ENCODE assay signal across 8 mouse cellular contexts in genomic region chr3:95668589-95669308, GRCm38 (mm10). TPM values are rescaled to one million over a fixed set of nuclear protein-coding genes. Genes with fewer than 3 reads are reported as not detected.
DNase-seq lines count a peak whose midpoint lies in the region; ATAC-seq lines count a peak whose summit lies in the region.

No protein-coding gene starts in this region.

- H3K36me3 ChIP-seq in heart, embryonic 12.5 days, result peaks cover 38% of the 10 kb centered on the region
- H3K36me3 ChIP-seq in liver, embryonic 15.5 days (replicated peaks), result peaks cover 62% of the 10 kb centered on the region

- no peaks in the 10 kb centered on the region for H3K27me3 ChIP-seq in heart, embryonic 12.5 days (replicated peaks)
- H3K27me3 ChIP-seq in liver, embryonic 15.5 days, result no peaks in the 10 kb centered on the region

- H3K4me2 ChIP-seq in heart, embryonic 12.5 days, result peak overlapping the region; percentile 52; the same call in 1 of the 2 replicates
- H3K4me2 ChIP-seq in liver, embryonic 15.5 days, result peak overlapping the region; percentile 29

- H3K4me3 ChIP-seq in heart, embryonic 12.5 days, result no peak overlapping the region
- H3K4me3 ChIP-seq in liver, embryonic 15.5 days (replicated peaks), result no peak overlapping the region

- ATAC-seq in heart, embryonic 12.5 days (ENCODE audit: insufficient number of reproducible peaks, low FRiP score), result no peak
- ATAC-seq in granulocyte monocyte progenitor cell, adult 5-6 weeks (replicated peaks; ENCODE audit: poor library complexity, severe bottlenecking), result peak; percentile 54
- no peak for ATAC-seq in liver, embryonic 15.5 days (ENCODE audit: insufficient read depth)

- H3K27ac ChIP-seq in heart, embryonic 12.5 days (ENCODE audit: poor library complexity, severe bottlenecking), result peak overlapping the region; percentile 96
- H3K27ac ChIP-seq in liver, embryonic 15.5 days (replicated peaks), result peak overlapping the region; percentile 89

- intact Hi-C loops in heart, postnatal 36 days (cut with DNase I), result no loop called here

- H3K9me3 ChIP-seq in heart, embryonic 12.5 days (replicated peaks), result no peaks in the 10 kb centered on the region
- no peaks in the 10 kb centered on the region for H3K9me3 ChIP-seq in liver, embryonic 15.5 days (replicated peaks)

- 0 out of 2 replicates have a peak overlapping the region, but pooled peaks have one; percentile 55 for H3K9ac ChIP-seq in heart, embryonic 12.5 days
- no peak overlapping the region for H3K9ac ChIP-seq in liver, embryonic 15.5 days

- no peak for DNase-seq in heart, postnatal 36 days
- peak; percentile 53 to 57 for DNase-seq in CD8-positive naive resting alpha-beta T cell, adult 2 months (ENCODE audit: low read depth in 2 of 2, low spot score in 2 of 2)
- DNase-seq in thymus, postnatal 14 days, result peak; percentile 83
- no peak for DNase-seq in cerebellum, adult 18-20 months
- DNase-seq in cerebellum, postnatal 25 days, result no peak

- 84% methylated on average over 7 of the region's 7 CpGs for WGBS in heart, embryonic 12.5 days
- WGBS in liver, embryonic 15.5 days (ENCODE audit: insufficient replicate concordance), result 64% methylated on average over 7 of the region's 7 CpGs

- peaks cover 78% of the 10 kb centered on the region for H3K4me1 ChIP-seq in heart, embryonic 12.5 days (replicated peaks)
- peaks cover 94% of the 10 kb centered on the region for H3K4me1 ChIP-seq in liver, embryonic 15.5 days (replicated peaks)

RNA-seq across cellular contexts. Expression of gene Mcl1, which starts 10.2 kb away (rescaled TPM):
- polyA plus RNA-seq in heart, embryonic 12.5 days (2016; fragmentation: Nextera tagmentation; extraction: Ambion mirVana), result 65.2 and 66.9 TPM in 2 replicates
- 100 to 1,000 TPM; 151 to 156 TPM for total RNA-seq in heart, postnatal 36 days (2021)
- 88.5 and 94.4 TPM in 2 replicates for total RNA-seq in granulocyte monocyte progenitor cell, adult 5-6 weeks (2014; fragmentation: Nextera tagmentation)
- 123 and 124 TPM in 2 replicates for total RNA-seq in granulocyte monocyte progenitor cell, adult 5-6 weeks (2017)
- 34.8 and 39.0 TPM in 2 replicates for polyA plus RNA-seq in liver, embryonic 15.5 days (2015; fragmentation: Nextera tagmentation; extraction: Ambion mirVana)

RNA-seq across cellular contexts. Expression of gene Adamtsl4, which starts 19.0 kb away (rescaled TPM):
- 4.3 and 4.9 TPM in 2 replicates for polyA plus RNA-seq in heart, embryonic 12.5 days (2016; fragmentation: Nextera tagmentation; extraction: Ambion mirVana)
- total RNA-seq in heart, postnatal 36 days (2021), result 10 to 100 TPM; 62.2 to 67.6 TPM
- 0.23 and 1.4 TPM in 2 replicates for total RNA-seq in granulocyte monocyte progenitor cell, adult 5-6 weeks (2014; fragmentation: Nextera tagmentation)
- total RNA-seq in granulocyte monocyte progenitor cell, adult 5-6 weeks (2017), result 0.17 TPM in 1 of 2 replicates, not detected in the other
- polyA plus RNA-seq in liver, embryonic 15.5 days (2015; fragmentation: Nextera tagmentation; extraction: Ambion mirVana), result 0.79 and 1.0 TPM in 2 replicates

RNA-seq across cellular contexts. Expression of gene Ensa, which starts 44.0 kb away (rescaled TPM):
- polyA plus RNA-seq in heart, embryonic 12.5 days (2016; fragmentation: Nextera tagmentation; extraction: Ambion mirVana), result 50.8 and 51.4 TPM in 2 replicates
- total RNA-seq in heart, postnatal 36 days (2021), result 10 to 100 TPM; 73.0 to 75.0 TPM
- 44.2 and 44.3 TPM in 2 replicates for total RNA-seq in granulocyte monocyte progenitor cell, adult 5-6 weeks (2014; fragmentation: Nextera tagmentation)
- total RNA-seq in granulocyte monocyte progenitor cell, adult 5-6 weeks (2017), result 47.7 and 63.0 TPM in 2 replicates
- polyA plus RNA-seq in liver, embryonic 15.5 days (2015; fragmentation: Nextera tagmentation; extraction: Ambion mirVana), result 32.7 and 35.9 TPM in 2 replicates

Comparison
In these comparisons a context has a peak if more than half of its experiments do, and no peak if none do; other contexts are left out.
1. DNase-seq: peak in CD8-positive naive resting alpha-beta T cell, adult 2 months (2 of 2) and thymus, postnatal 14 days (single experiment); none in heart, postnatal 36 days (0 of 2), cerebellum, adult 18-20 months (0 of 2) and cerebellum, postnatal 25 days (0 of 2).
2. RNA of gene Adamtsl4, which starts 19.0 kb away (total RNA-seq): 62.2 to 67.6 TPM in heart, postnatal 36 days; 0.17 to 1.4 TPM in granulocyte monocyte progenitor cell, adult 5-6 weeks; every median in the first group is over 10 times any median in the second.